Mouse (Mus musculus) naive thymus-derived CD4-positive, alpha-beta T cell, adult 2 months (primary cell): Measurements from ENCODE around the gene Gm1553.

Experiments
- DNase-seq: peaks from one replicate; pipeline ENCODE4 v3.0.0-alpha.2; 2011; ENCODE audit warnings: low read depth

Gene Gm1553

DNA sequence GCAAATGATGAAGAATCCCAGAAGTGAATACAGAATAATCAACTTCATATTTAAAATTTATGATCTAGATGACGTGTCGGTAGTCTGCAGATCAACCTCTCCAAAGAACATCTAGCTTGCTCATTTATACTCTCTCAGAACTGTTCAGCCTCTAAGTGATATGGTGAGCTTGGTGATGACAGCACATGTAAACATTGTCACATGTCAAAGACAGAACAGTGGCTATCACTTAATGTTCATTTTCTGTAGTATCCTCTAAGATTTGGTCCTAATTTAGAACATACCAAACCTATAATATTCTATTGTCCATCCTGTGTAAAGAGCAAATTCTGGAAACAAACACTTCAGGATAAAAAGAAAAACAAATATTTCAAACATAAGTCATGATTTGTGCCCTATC, at the start of gene Gm1553:
Gene Gm1553 (minus strand): TSS at position 101 of the 400 bp plus-strand sequence.
- DNase-seq, result no peak
